Comparison of ENCODE assay signal across 10 mouse cellular contexts in the genomic region with DNA sequence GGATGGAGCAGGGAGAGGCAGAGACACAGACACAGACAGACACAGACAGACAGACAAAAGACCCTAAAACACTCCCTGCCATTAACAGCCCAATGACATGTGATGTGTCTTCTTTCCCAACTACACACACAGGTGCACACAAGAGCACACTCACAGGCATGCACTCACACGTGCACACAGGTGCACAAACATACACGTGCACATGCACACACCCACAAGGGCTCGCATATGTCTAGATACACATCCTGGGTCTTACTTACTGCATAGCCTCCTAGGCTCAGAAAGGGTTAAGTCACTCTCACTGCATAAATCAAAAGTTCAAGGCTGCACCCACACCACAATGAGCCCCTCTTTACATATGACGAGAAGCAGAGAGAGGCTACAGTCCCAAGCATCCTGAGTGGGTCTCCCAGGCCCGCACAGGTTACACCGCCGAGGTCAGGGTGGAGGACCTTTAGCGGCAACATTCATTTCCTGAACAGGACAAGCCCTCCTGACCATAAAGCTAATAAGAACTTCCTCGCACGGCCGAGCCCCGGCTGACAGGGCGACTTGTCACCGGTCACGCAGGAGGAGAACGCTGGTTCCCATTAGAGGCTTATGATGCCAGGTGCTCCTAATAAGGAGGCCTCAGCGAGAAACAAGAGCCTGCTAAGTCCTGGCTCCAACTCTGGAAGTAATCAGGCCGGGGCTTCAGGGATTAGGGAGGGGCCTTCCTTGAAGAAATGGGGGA. TPM values are rescaled to one million over a fixed set of nuclear protein-coding genes. Genes with fewer than 3 reads are reported as not detected.
DNase-seq lines count a peak whose midpoint lies in the region; ATAC-seq and TF ChIP-seq lines count a peak whose summit lies in the region.
"Had no signal": no experiment of that assay in that cellular context is flagged by ENCODE, and none has a peak within 500 bp of the region (broad histone marks: within the 10 kb centered on the region; RNA-seq: fewer than 3 reads in every experiment).

No protein-coding gene starts in this region.

- no peak for TF ChIP-seq EP300 in stomach, postnatal 0 days (optimal IDR thresholded peaks at IDR 0.05)

- H3K27me3 ChIP-seq in hindbrain, embryonic 10.5 days (ENCODE audit: insufficient read depth, poor library complexity, severe bottlenecking) = no peaks in the 10 kb centered on the region
- H3K27me3 ChIP-seq in hindbrain, embryonic 16.5 days (replicated peaks; ENCODE audit: control insufficient read depth, insufficient read depth, low read length) = no peaks in the 10 kb centered on the region
- H3K27me3 ChIP-seq in E14TG2a.4 (ENCODE audit: insufficient read depth, low read length) = peaks cover 42% of the 10 kb centered on the region
- no peaks in the 10 kb centered on the region for H3K27me3 ChIP-seq in embryonic facial prominence, embryonic 11.5 days (ENCODE audit: control insufficient read depth, insufficient read depth, low read length)
- H3K27me3 ChIP-seq in limb, embryonic 14.5 days (ENCODE audit: control insufficient read depth, insufficient read depth, low read length) = peaks cover 11% of the 10 kb centered on the region; the same call in 1 of the 2 replicates
- no peaks in the 10 kb centered on the region for H3K27me3 ChIP-seq in stomach, postnatal 0 days (ENCODE audit: control insufficient read depth, insufficient read depth, low read length)

- WGBS in hindbrain, embryonic 10.5 days = 45% methylated on average over 18 of the region's 18 CpGs
- 47% methylated on average over 18 of the region's 18 CpGs for WGBS in hindbrain, embryonic 16.5 days
- 9% methylated on average over 18 of the region's 18 CpGs for WGBS in embryonic facial prominence, embryonic 11.5 days
- 12% methylated on average over 18 of the region's 18 CpGs for WGBS in limb, embryonic 14.5 days
- WGBS in lung, adult 2 months = 54% methylated on average over 18 of the region's 18 CpGs
- 45% methylated on average over 18 of the region's 18 CpGs for WGBS in stomach, postnatal 0 days

- peak overlapping the region; percentile 72 for H3K27ac ChIP-seq in hindbrain, embryonic 10.5 days
- H3K27ac ChIP-seq in hindbrain, embryonic 16.5 days (ENCODE audit: low read depth, low read length) = no peak overlapping the region
- H3K27ac ChIP-seq in embryonic facial prominence, embryonic 11.5 days (replicated peaks; ENCODE audit: low read depth, low read length) = no peak overlapping the region
- H3K27ac ChIP-seq in limb, embryonic 14.5 days (replicated peaks; ENCODE audit: low read depth, low read length) = no peak overlapping the region
- no peak overlapping the region for H3K27ac ChIP-seq in stomach, postnatal 0 days (replicated peaks)

- no peak for TF ChIP-seq POLR2A in limb, embryonic 14.5 days (IDR thresholded peaks at IDR 0.05; ENCODE audit: borderline replicate concordance, extremely low read depth, insufficient read depth, insufficient read length)
- no peak for TF ChIP-seq POLR2A in lung, adult 2 months (IDR thresholded peaks at IDR 0.05; ENCODE audit: borderline replicate concordance, extremely low read depth, low read depth, low read length)

- peaks cover 21% of the 10 kb centered on the region for H3K36me3 ChIP-seq in hindbrain, embryonic 10.5 days
- H3K36me3 ChIP-seq in hindbrain, embryonic 16.5 days (ENCODE audit: control insufficient read depth, insufficient read depth, low read length) = no peaks in the 10 kb centered on the region
- H3K36me3 ChIP-seq in E14TG2a.4 (ENCODE audit: insufficient read depth, low read length) = no peaks in the 10 kb centered on the region
- no peaks in the 10 kb centered on the region for H3K36me3 ChIP-seq in embryonic facial prominence, embryonic 11.5 days (replicated peaks; ENCODE audit: control insufficient read depth, insufficient read depth, low read depth, low read length)
- no peaks in the 10 kb centered on the region for H3K36me3 ChIP-seq in limb, embryonic 14.5 days (ENCODE audit: control insufficient read depth, insufficient read depth, low read length)
- H3K36me3 ChIP-seq in stomach, postnatal 0 days (ENCODE audit: control insufficient read depth, insufficient read depth, low read length) = no peaks in the 10 kb centered on the region

- no peak overlapping the region for H3K9ac ChIP-seq in hindbrain, embryonic 16.5 days (ENCODE audit: low read depth, low read length)
- no peak overlapping the region for H3K9ac ChIP-seq in embryonic facial prominence, embryonic 11.5 days (replicated peaks; ENCODE audit: low read length)
- H3K9ac ChIP-seq in limb, embryonic 14.5 days (ENCODE audit: low read depth, low read length, severe bottlenecking) = no peak overlapping the region
- no peak overlapping the region for H3K9ac ChIP-seq in stomach, postnatal 0 days (ENCODE audit: low read length)
- H3K9ac ChIP-seq: liver, postnatal 0 days had no signal

- peak; percentile 69 for DNase-seq in hindbrain, embryonic 10.5 days (ENCODE audit: low spot score)
- DNase-seq in embryonic facial prominence, embryonic 11.5 days (ENCODE audit: low spot score) = peak; percentile 96
- peak; percentile 58 for DNase-seq in limb, embryonic 14.5 days (ENCODE audit: low spot score)
- no peak for DNase-seq in lung, adult 2 months
- no peak for DNase-seq in stomach, postnatal 0 days (ENCODE audit: low spot score)
- DNase-seq: cerebellum, adult 11-12 months; liver, postnatal 0 days had no signal

- H3K4me3 ChIP-seq in hindbrain, embryonic 10.5 days = peak overlapping the region; percentile 18; the same call in 1 of the 2 replicates
- no peak overlapping the region for H3K4me3 ChIP-seq in hindbrain, embryonic 16.5 days (ENCODE audit: low read length)
- peak overlapping the region; percentile 37 for H3K4me3 ChIP-seq in E14TG2a.4 (replicated peaks; ENCODE audit: low read length)
- no peak overlapping the region for H3K4me3 ChIP-seq in embryonic facial prominence, embryonic 11.5 days (ENCODE audit: low read depth, low read length)
- no peak overlapping the region for H3K4me3 ChIP-seq in limb, embryonic 14.5 days (replicated peaks; ENCODE audit: low read length)
- H3K4me3 ChIP-seq in lung, adult 2 months (replicated peaks; ENCODE audit: extremely low read depth, low read depth, low read length) = no peak overlapping the region
- no peak overlapping the region for H3K4me3 ChIP-seq in stomach, postnatal 0 days (ENCODE audit: low read depth, low read length)

- no peak overlapping the region for H3K4me2 ChIP-seq in hindbrain, embryonic 16.5 days (ENCODE audit: low read length)
- peak overlapping the region; percentile 35 for H3K4me2 ChIP-seq in embryonic facial prominence, embryonic 11.5 days (ENCODE audit: low read depth, low read length)
- peak overlapping the region; percentile 25 for H3K4me2 ChIP-seq in limb, embryonic 14.5 days (replicated peaks; ENCODE audit: low read depth, low read length, severe bottlenecking)
- H3K4me2 ChIP-seq in stomach, postnatal 0 days (replicated peaks; ENCODE audit: low read depth) = no peak overlapping the region

- no peaks in the 10 kb centered on the region for H3K9me3 ChIP-seq in hindbrain, embryonic 10.5 days
- no peaks in the 10 kb centered on the region for H3K9me3 ChIP-seq in hindbrain, embryonic 16.5 days (ENCODE audit: control insufficient read depth, low read length)
- no peaks in the 10 kb centered on the region for H3K9me3 ChIP-seq in E14TG2a.4 (ENCODE audit: low read length)
- H3K9me3 ChIP-seq in embryonic facial prominence, embryonic 11.5 days (replicated peaks; ENCODE audit: control insufficient read depth, low read length) = no peaks in the 10 kb centered on the region
- H3K9me3 ChIP-seq in limb, embryonic 14.5 days (ENCODE audit: control insufficient read depth, low read length) = no peaks in the 10 kb centered on the region
- no peaks in the 10 kb centered on the region for H3K9me3 ChIP-seq in stomach, postnatal 0 days (ENCODE audit: control insufficient read depth, low read length)

- ATAC-seq in hindbrain, embryonic 16.5 days = no peak
- ATAC-seq in embryonic facial prominence, embryonic 11.5 days (replicated peaks; ENCODE audit: insufficient number of reproducible peaks, low FRiP score, low TSS enrichment, low read depth) = peak; percentile 69
- ATAC-seq in limb, embryonic 14.5 days (ENCODE audit: low FRiP score, low read depth) = peak; percentile 63; the same call in 1 of the 2 replicates
- ATAC-seq in inflammation-experienced regulatory T-cells, adult 6 months = no peak
- ATAC-seq in stomach, postnatal 0 days (ENCODE audit: low FRiP score, low TSS enrichment) = no peak
- ATAC-seq: liver, postnatal 0 days had no signal

- H3K4me1 ChIP-seq in hindbrain, embryonic 10.5 days (replicated peaks) = peaks cover 86% of the 10 kb centered on the region
- H3K4me1 ChIP-seq in hindbrain, embryonic 16.5 days (ENCODE audit: control insufficient read depth, insufficient read depth, low read depth, low read length) = peaks cover 6% of the 10 kb centered on the region
- H3K4me1 ChIP-seq in E14TG2a.4 (replicated peaks; ENCODE audit: low read depth, low read length) = peaks cover 14% of the 10 kb centered on the region
- peaks cover 16% of the 10 kb centered on the region for H3K4me1 ChIP-seq in embryonic facial prominence, embryonic 11.5 days (ENCODE audit: control insufficient read depth, insufficient read depth, low read length)
- peaks cover 27% of the 10 kb centered on the region for H3K4me1 ChIP-seq in limb, embryonic 14.5 days (ENCODE audit: control insufficient read depth, insufficient read depth, low read length)
- H3K4me1 ChIP-seq in lung, adult 2 months (ENCODE audit: control insufficient read depth, insufficient read depth, low read length) = peaks cover 49% of the 10 kb centered on the region
- H3K4me1 ChIP-seq in stomach, postnatal 0 days (replicated peaks; ENCODE audit: control insufficient read depth, insufficient read depth) = 0 out of 2 replicates have a peak, but pooled peaks cover 2% of the 10 kb centered on the region

- no peak for TF ChIP-seq CTCF in E14TG2a.4 (conservative IDR thresholded peaks at IDR 0.05; ENCODE audit: low read length)
- no peak for TF ChIP-seq CTCF in lung, adult 2 months (IDR thresholded peaks at IDR 0.05; ENCODE audit: insufficient read depth, low read length)
- TF ChIP-seq CTCF in stomach, postnatal 0 days (IDR thresholded peaks at IDR 0.05; ENCODE audit: low read depth) = no peak

RNA-seq across cellular contexts. Expression of a gene that starts 13.3 kb away (rescaled TPM):
- 22.6 and 35.6 TPM in 2 replicates for polyA plus RNA-seq in hindbrain, embryonic 10.5 days (2016; fragmentation: Nextera tagmentation; extraction: Ambion mirVana)
- polyA plus RNA-seq in hindbrain, embryonic 16.5 days (2015; fragmentation: Nextera tagmentation; extraction: Ambion mirVana) = 8.3 and 8.4 TPM in 2 replicates
- 3.0 and 4.8 TPM in 2 replicates for polyA plus RNA-seq in embryonic facial prominence, embryonic 11.5 days (2014; fragmentation: Nextera tagmentation; extraction: Ambion mirVana)
- polyA plus RNA-seq in limb, embryonic 14.5 days (2012; rRNA removed) = 0.60 and 0.91 TPM in 2 replicates
- 1.3 and 1.9 TPM in 2 replicates for polyA plus RNA-seq in limb, embryonic 14.5 days (2014; fragmentation: Nextera tagmentation; extraction: Ambion mirVana)
- polyA plus RNA-seq in inflammation-experienced regulatory T-cells, adult 6 months (2017; shearing (Covaris generic)) = not detected
- polyA plus RNA-seq in lung, adult 2 months (2012; rRNA removed) = 16.0 and 44.4 TPM in 2 replicates
- polyA plus RNA-seq in stomach, postnatal 0 days (2015; fragmentation: Nextera tagmentation; extraction: Ambion mirVana) = 1.2 and 1.7 TPM in 2 replicates

Comparison
In these comparisons a context has a peak if more than half of its experiments do, and no peak if none do; other contexts are left out.
1. H3K4me3 ChIP-seq: peak in hindbrain, embryonic 10.5 days (single experiment) and E14TG2a.4 (single experiment); none in hindbrain, embryonic 16.5 days (single experiment), embryonic facial prominence, embryonic 11.5 days (single experiment), limb, embryonic 14.5 days (single experiment), lung, adult 2 months (single experiment) and stomach, postnatal 0 days (single experiment).
2. DNase-seq: peak in hindbrain, embryonic 10.5 days (single experiment), embryonic facial prominence, embryonic 11.5 days (single experiment) and limb, embryonic 14.5 days (single experiment); none in lung, adult 2 months (single experiment) and stomach, postnatal 0 days (single experiment).
3. ATAC-seq: peak in embryonic facial prominence, embryonic 11.5 days (single experiment) and limb, embryonic 14.5 days (single experiment); none in hindbrain, embryonic 16.5 days (single experiment), inflammation-experienced regulatory T-cells, adult 6 months (single experiment) and stomach, postnatal 0 days (single experiment).
4. H3K4me2 ChIP-seq: peak in embryonic facial prominence, embryonic 11.5 days (single experiment) and limb, embryonic 14.5 days (single experiment); none in hindbrain, embryonic 16.5 days (single experiment) and stomach, postnatal 0 days (single experiment).